Mouse (Mus musculus): ENCODE data around the gene Spata9. TPM values are rescaled to one million over a fixed set of nuclear protein-coding genes. Genes with fewer than 3 reads are reported as not detected.
"Not testable (repeated sequence)": the region's sequence is repeated elsewhere in the genome, so short reads cannot be mapped to it uniquely, and the experiment has no call there.

The Spata9 gene
- polyA plus RNA-seq (2015; fragmentation: Nextera tagmentation; extraction: Ambion mirVana), result 0.11 and 0.13 TPM in 2 replicates

DNA sequence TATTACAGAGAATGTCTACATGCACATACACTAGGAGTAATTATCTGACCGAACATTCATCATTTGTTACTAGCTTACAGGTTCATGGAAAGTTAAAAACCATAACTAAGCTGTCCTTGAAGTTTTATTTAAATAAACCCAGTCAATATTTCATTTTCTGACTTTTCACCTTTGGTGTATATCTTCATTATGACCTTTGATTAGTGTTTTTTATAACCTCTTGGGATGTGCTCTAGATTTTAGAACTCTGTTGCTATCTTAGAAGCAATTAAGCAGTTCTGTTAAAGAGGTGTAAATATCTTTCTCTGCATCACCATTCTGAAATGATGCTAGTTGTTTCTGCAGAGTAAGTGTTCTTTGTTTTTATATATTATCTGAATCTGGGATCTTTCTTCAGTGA is at the start of gene Spata9:
Spata9 (plus strand) TSS at position 301 of the 400 bp plus-strand sequence.
- Histone ChIP-seq H3K27ac (ENCODE audit: low read depth) (no peak within 1 kb of the TSS), H3K4me3 (ENCODE audit: low read depth, low read length) (no peak within 1 kb of the TSS), H3K4me2 (ENCODE audit: low read depth, low read length) (no peak within 1 kb of the TSS), H3K27me3 (ENCODE audit: insufficient read depth, low read length) (no peaks in the 10 kb centered on the region), H3K9me3 (ENCODE audit: low read length) (peaks cover 3% of the 10 kb centered on the region; the same call in 1 of the 2 replicates), H3K9ac (replicated peaks) (no peak within 1 kb of the TSS), H3K4me1 (ENCODE audit: insufficient read depth) (no peaks in the 10 kb centered on the region), H3K36me3 (replicated peaks; ENCODE audit: insufficient read depth, low read length) (no peaks in the 10 kb centered on the region)
- TF ChIP-seq EP300 (IDR thresholded peaks at IDR 0.05; ENCODE audit: low read depth) (no peak), CTCF (IDR thresholded peaks at IDR 0.05; ENCODE audit: low read depth) (no peak)
- ATAC-seq (no peak), DNase-seq (no peak)
- 68% methylated on average over 1 of the region's 1 CpGs for WGBS (ENCODE audit: insufficient replicate concordance)

DNA sequence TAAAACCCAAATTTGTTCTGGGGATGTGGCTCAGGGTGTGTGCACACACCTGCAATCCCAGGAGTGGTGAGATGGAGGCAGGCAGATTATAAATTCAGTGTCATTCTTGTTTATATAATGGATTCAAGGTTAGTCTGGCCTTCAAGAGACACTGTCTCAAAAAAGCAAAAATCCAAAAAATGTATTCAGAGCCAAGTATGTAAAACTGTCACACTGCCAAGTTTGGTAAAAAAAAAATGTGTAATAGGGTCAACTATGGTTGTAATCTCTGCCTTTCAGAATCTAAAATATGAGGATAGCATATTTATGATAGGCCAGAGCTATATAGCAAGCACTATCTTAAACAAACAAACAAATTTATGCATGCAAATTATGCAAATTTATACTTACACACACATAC is 39.0 kb upstream of the Spata9 start:
- no peak overlapping the region for H3K4me2 ChIP-seq (ENCODE audit: low read depth, low read length)
- ATAC-seq (no peak), DNase-seq (no peak)
- H3K4me3 ChIP-seq (ENCODE audit: low read depth, low read length), result no peak overlapping the region
- H3K27me3 ChIP-seq (ENCODE audit: insufficient read depth, low read length), result no peaks in the 10 kb centered on the region
- H3K27ac ChIP-seq (ENCODE audit: low read depth), result no peak overlapping the region
- H3K36me3 ChIP-seq (replicated peaks; ENCODE audit: insufficient read depth, low read length), result no peaks in the 10 kb centered on the region
- no peak overlapping the region for H3K9ac ChIP-seq (replicated peaks)
- no peak for TF ChIP-seq CTCF (IDR thresholded peaks at IDR 0.05; ENCODE audit: low read depth)
- no peak for TF ChIP-seq EP300 (IDR thresholded peaks at IDR 0.05; ENCODE audit: low read depth)
- H3K4me1 ChIP-seq (ENCODE audit: insufficient read depth), result peaks cover 3% of the 10 kb centered on the region
- H3K9me3 ChIP-seq (ENCODE audit: low read length), result no peaks in the 10 kb centered on the region

DNA sequence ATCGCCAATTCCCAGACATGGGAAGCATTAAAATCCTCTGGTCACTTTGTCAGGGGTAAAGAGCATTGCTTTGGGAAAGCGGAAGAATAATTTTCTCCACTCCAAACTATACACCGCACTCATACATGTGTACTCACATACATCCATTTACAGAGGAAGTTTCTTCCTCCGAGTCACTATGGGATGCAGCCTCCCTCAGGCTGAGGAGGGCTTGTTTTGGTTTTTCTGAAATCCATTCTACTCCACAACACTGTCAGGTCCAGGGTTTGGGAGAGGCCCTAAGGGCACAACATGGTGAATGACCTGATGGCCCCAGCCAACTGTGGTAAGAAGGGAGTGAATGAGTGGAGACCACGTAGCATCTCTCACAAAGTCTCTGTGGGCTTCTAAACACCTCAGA is 37.9 kb upstream of the Spata9 start:
- H3K9ac ChIP-seq (replicated peaks); ATAC-seq; H3K36me3 ChIP-seq (replicated peaks; ENCODE audit: insufficient read depth, low read length); H3K9me3 ChIP-seq (ENCODE audit: low read length); H3K27me3 ChIP-seq (ENCODE audit: insufficient read depth, low read length); DNase-seq; H3K4me1 ChIP-seq (ENCODE audit: insufficient read depth); H3K4me3 ChIP-seq (ENCODE audit: low read depth, low read length); H3K27ac ChIP-seq (ENCODE audit: low read depth); H3K4me2 ChIP-seq (ENCODE audit: low read depth, low read length): not testable (repeated sequence)
- WGBS (ENCODE audit: insufficient replicate concordance), result 91% methylated on average over 5 of the region's 5 CpGs

DNA sequence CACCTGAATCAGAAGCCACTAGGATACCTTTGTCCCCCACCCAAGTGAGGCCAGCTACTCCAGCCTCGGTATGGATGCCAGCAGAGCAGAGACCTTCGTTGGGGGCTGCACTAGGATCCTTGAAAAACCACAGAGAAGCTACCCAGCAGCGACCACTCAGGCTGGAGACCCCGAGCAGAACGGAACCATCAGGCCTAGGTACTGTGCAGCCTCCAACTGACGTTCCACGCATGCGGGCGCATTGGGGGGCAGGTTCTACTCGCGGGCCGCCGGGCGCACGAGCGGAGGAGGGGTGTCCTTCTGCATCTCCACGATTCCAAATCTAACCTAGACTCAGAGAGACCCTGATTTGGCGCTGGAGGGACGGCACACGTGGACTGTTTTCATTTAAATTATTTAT is 36.9 kb upstream of the Spata9 start:
- ATAC-seq (no peak), DNase-seq (no peak)
- H3K36me3 ChIP-seq (replicated peaks; ENCODE audit: insufficient read depth, low read length), result no peaks in the 10 kb centered on the region
- H3K4me2 ChIP-seq (ENCODE audit: low read depth, low read length), result no peak overlapping the region
- no peak overlapping the region for H3K27ac ChIP-seq (ENCODE audit: low read depth)
- H3K27me3 ChIP-seq (ENCODE audit: insufficient read depth, low read length), result no peaks in the 10 kb centered on the region
- WGBS (ENCODE audit: insufficient replicate concordance), result 90% methylated on average over 20 of the region's 20 CpGs
- H3K9ac ChIP-seq (replicated peaks), result no peak overlapping the region
- peaks cover 3% of the 10 kb centered on the region for H3K4me1 ChIP-seq (ENCODE audit: insufficient read depth)
- TF ChIP-seq CTCF (IDR thresholded peaks at IDR 0.05; ENCODE audit: low read depth) (no peak), EP300 (IDR thresholded peaks at IDR 0.05; ENCODE audit: low read depth) (no peak)
- H3K9me3 ChIP-seq (ENCODE audit: low read length), result no peaks in the 10 kb centered on the region
- H3K4me3 ChIP-seq (ENCODE audit: low read depth, low read length), result no peak overlapping the region

DNA sequence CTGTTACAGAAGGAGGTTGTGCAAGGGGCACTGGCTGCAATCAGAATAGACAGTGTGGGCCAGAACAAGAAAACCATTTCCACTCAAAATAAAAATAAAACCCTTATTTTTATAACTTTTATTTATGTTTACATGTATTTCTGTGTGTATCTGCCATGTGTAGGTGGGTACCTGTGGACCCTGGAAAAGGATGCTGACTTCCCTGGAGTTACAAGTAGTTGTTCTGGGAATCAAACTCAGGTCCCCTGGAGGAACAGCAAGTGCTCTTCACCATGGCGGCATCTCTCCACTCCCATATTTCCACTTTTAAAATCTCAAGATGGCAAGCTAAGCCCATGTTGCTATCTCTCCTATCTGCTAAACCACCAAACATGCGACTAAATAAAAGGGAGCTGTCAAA is 36.3 kb upstream of the Spata9 start:
- H3K36me3 ChIP-seq (replicated peaks; ENCODE audit: insufficient read depth, low read length), result no peaks in the 10 kb centered on the region
- H3K27me3 ChIP-seq (ENCODE audit: insufficient read depth, low read length), result no peaks in the 10 kb centered on the region
- TF ChIP-seq CTCF (IDR thresholded peaks at IDR 0.05; ENCODE audit: low read depth), result no peak
- TF ChIP-seq EP300 (IDR thresholded peaks at IDR 0.05; ENCODE audit: low read depth), result no peak
- 54% methylated on average over 2 of the region's 2 CpGs for WGBS (ENCODE audit: insufficient replicate concordance)
- no peak overlapping the region for H3K4me3 ChIP-seq (ENCODE audit: low read depth, low read length)
- no peak overlapping the region for H3K4me2 ChIP-seq (ENCODE audit: low read depth, low read length)
- DNase-seq, result no peak
- ATAC-seq, result no peak
- H3K27ac ChIP-seq (ENCODE audit: low read depth), result peak overlapping the region; percentile 55
- no peak overlapping the region for H3K9ac ChIP-seq (replicated peaks)
- no peaks in the 10 kb centered on the region for H3K9me3 ChIP-seq (ENCODE audit: low read length)
- peaks cover 3% of the 10 kb centered on the region for H3K4me1 ChIP-seq (ENCODE audit: insufficient read depth)

DNA sequence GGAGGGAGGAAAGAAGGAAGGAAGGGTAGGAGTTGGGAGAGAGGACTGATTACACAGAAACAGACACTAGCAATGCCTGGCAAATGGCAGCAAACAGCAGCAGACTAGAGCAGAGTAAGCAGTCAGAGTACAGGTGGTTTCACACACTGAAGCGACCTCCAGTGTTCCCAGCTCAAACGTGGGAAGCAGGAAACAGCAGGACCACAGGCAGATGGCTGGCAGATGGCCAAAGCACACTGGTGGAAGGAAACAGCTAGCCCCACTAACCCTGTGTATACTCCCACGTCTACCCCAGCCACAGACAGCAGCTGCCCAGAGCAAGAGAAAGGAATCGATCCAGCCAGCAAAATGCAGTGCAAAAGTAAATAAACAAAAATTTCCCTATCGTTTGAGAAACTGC is 35.9 kb upstream of the Spata9 start:
- H3K9me3 ChIP-seq (ENCODE audit: low read length), result no peaks in the 10 kb centered on the region
- peak overlapping the region; percentile 55 for H3K27ac ChIP-seq (ENCODE audit: low read depth)
- WGBS (ENCODE audit: insufficient replicate concordance), result 10% methylated on average over 5 of the region's 5 CpGs
- ATAC-seq (peak; percentile 88), DNase-seq (peak; percentile 70)
- TF ChIP-seq EP300 (IDR thresholded peaks at IDR 0.05; ENCODE audit: low read depth) (no peak), CTCF (IDR thresholded peaks at IDR 0.05; ENCODE audit: low read depth) (no peak)
- no peak overlapping the region for H3K9ac ChIP-seq (replicated peaks)
- no peaks in the 10 kb centered on the region for H3K36me3 ChIP-seq (replicated peaks; ENCODE audit: insufficient read depth, low read length)
- H3K4me3 ChIP-seq (ENCODE audit: low read depth, low read length), result no peak overlapping the region
- 0 out of 2 replicates have a peak overlapping the region, but pooled peaks have one; percentile 7 for H3K4me2 ChIP-seq (ENCODE audit: low read depth, low read length)
- peaks cover 3% of the 10 kb centered on the region for H3K4me1 ChIP-seq (ENCODE audit: insufficient read depth)
- no peaks in the 10 kb centered on the region for H3K27me3 ChIP-seq (ENCODE audit: insufficient read depth, low read length)

DNA sequence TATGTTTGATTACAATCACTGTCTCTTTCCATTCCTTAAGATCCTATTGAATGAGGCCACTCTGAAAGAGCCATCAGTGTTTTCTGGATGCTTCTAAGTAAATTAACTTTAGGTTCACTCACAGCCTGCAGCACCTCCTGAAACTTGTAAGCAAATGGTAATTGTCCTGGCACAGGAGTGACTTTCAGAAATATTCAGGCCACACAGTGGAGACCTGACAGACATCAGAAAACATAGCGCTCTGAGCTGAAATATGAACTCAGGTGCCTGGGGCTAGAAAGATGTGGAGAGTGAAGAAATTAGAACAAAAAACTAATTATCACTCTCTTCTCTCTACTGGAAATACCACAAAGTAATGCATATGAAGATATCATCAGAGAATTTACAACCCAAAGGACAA is 33.7 kb upstream of the Spata9 start:
- DNase-seq (no peak), ATAC-seq (no peak)
- H3K4me2 ChIP-seq (ENCODE audit: low read depth, low read length), result no peak overlapping the region
- WGBS (ENCODE audit: insufficient replicate concordance), result 89% methylated on average over 1 of the region's 1 CpGs
- no peaks in the 10 kb centered on the region for H3K9me3 ChIP-seq (ENCODE audit: low read length)
- TF ChIP-seq EP300 (IDR thresholded peaks at IDR 0.05; ENCODE audit: low read depth) (no peak), CTCF (IDR thresholded peaks at IDR 0.05; ENCODE audit: low read depth) (no peak)
- no peaks in the 10 kb centered on the region for H3K27me3 ChIP-seq (ENCODE audit: insufficient read depth, low read length)
- H3K4me3 ChIP-seq (ENCODE audit: low read depth, low read length), result no peak overlapping the region
- no peak overlapping the region for H3K9ac ChIP-seq (replicated peaks)
- peaks cover 3% of the 10 kb centered on the region for H3K4me1 ChIP-seq (ENCODE audit: insufficient read depth)
- H3K36me3 ChIP-seq (replicated peaks; ENCODE audit: insufficient read depth, low read length), result no peaks in the 10 kb centered on the region
- no peak overlapping the region for H3K27ac ChIP-seq (ENCODE audit: low read depth)
